Mouse (Mus musculus) embryo, embryonic 11 days (tissue): ENCODE measurements around the gene Reck.

ENCODE experiments used
- DNase-seq: peaks from one replicate; pipeline ENCODE4 v3.0.0-alpha.2; 2015

The Reck gene

DNA sequence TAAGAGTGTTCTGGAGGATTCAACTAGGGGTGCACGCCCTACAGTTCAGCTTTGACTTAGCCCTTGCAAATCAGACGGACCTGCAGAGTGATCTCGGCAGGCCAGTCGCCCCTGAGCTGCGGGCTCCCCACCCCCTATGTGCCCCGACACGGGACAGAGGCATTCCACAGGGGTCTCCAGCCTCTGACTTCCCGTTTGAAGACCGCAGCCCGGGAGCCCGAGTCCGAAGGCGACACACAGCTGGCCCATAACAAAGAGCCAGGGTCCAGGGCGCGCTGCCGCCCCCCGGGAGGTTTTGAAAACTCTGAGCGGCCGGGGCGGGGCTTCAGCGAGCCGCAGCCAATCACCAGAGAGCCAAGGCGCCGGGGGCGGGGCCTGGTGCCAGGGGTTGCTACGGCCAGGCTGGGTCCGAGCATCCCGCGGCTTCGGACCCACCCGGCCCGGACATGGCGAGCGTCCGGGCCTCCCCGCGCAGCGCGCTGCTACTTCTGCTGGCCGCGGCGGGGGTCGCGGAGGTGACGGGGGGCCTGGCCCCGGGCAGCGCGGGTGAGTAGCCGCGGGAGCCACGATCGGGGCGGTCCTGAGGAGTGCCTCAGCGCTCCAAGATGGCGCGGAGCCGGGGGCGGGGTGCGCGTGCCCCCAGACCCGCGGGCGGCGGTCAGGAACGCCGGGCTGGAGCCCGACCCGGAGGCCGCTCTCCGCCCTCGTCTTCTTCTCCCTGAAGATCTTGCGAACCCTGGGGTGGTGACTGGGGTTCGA is at the start of gene Reck:
Gene Reck (plus strand): TSS at position 371 of the 759 bp plus-strand sequence.
- DNase-seq: peak; percentile 97

DNA sequence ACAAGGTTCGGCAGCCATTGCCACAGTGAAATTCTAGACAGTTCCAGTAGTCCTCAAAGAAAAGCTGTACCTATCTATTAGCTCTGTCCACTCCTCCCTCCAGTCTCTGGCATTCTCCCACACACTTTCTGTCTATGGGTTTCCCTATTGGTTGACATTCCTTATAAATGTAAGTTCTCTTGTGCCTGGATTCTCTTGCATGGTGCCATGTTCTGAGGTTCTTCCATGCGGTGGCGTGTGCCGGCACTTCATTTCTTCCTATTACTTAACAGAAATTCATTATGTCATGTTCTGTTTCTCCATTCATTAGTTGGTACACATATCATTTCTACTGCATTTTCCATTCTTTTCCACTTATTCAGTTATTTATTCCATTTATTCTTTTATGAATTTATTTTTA is 46.5 kb upstream of the Reck start:
- no peak for DNase-seq

DNA sequence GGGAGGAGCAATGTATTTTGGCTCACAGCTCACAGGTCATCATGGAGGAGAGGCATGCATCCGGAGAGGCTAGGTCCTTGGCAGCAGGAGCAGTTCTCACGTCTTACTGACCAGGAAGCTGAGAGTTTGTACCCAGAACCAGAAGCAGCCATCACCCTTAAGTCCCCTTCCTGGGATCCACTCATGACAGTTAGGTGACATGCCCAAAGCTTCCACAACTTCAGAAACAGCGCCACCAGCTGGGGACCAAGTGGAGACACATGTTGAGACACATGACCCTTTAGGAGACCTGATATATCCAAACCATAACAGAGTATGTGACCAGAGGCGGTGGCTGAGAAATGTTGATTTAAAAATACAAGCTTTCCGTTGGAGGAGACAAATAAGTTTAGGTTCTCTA is 43.3 kb upstream of the Reck start:
- no peak for DNase-seq

DNA sequence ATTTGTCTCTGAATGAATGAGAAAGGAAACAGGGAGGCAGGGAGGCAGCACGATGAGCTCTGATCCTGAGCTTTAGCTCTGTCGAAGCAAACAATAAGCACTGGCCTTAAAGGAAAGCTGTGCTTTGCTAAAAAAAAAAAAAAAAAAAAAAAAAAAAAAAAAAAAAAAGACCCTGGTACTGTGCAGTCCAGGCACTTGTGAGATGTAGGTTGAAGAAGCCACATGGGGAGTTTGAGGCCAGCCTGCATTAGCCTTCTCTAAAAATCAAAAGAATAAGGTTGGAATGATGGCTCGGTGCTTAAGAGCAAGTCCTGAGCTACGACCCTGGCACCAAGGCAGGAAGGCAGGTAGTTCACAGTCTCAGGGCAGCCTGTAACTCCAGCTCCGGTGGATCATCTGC is 41.6 kb upstream of the Reck start:
- DNase-seq: no peak

DNA sequence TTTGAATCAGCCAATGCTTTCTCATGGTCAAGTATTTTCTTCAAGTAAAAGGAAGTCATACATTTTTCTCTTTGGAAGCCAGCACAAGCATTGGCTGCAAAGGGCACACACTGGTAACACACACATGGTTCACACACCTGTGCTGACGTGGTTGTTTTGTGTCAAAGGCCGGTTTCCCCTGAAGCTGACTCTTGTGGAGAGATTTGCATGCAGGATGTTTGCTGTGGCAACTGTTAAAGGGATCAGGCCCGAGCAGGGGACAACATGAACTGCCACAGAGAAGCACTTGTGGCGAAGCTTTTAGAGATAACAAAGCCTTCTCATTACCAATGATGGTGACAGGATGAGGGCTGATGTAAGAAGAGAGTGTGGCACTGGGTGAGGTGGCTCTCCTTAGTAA is 40.6 kb upstream of the Reck start:
- no peak for DNase-seq

DNA sequence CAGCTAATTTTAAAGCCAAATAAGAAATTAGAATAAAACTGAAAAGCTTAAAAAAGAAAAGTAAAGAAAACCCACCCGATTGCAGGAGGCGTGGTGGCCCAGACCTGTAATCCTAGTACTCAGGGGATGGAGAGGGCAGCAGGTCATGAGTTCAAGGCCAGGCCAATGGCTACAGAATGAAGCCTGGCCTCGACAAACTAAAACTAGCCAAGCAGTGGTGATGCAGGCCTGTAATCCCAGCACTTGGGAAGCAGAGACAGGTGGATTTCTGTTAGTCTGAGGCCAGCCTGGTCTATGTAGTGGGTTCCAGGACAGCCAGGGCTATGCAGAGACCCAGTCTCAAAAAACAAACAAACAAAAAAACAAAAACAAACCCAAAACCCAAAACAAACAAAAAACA is 37.0 kb upstream of the Reck start:
- no peak for DNase-seq

DNA sequence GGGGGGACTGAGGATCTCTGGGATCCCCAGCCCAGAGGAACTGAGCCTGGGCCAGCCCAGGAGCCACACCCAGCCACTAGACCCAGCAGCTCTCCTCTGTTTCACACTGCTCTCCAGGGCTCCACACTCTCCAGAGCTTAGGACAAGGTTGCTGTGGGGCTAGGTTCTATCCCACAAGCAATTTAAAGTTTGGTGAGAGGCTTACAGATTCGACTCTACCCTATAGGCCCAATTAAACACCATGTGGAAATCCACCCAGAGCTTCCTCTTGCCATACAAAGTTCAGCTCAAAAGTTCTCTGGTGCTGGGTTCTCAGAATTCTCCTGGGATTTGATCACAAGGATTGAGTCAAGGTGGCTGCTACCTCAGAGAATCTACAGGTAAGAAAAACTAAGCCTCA is 35.2 kb upstream of the Reck start, which contains the start of gene Olfr157:
Gene Olfr157 (minus strand): TSS at position 101 of the 400 bp plus-strand sequence.
- DNase-seq: no peak

DNA sequence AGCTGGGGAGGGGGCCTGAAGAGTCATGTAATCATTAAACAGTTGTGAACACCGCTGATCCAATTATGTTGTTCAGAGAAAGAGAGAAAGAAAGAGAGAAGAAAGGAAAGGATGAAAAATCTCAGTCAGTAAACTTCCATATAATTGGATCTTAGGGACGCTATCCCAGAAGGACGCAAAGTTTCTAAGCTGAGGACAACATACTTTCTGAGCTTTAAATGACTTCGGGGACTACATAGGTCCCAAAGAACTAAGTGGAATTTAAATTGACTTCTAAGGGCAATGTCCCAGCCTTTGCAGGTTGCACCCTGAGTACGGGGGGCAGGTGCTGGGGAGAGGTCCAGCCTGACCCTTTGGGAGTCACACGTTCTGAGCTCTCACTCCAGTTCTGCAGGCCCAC is 24.1 kb upstream of the Reck start, which contains the start of gene Olfr155:
Gene Olfr155 (plus strand): TSS at position 301 of the 400 bp plus-strand sequence.
- no peak for DNase-seq

DNA sequence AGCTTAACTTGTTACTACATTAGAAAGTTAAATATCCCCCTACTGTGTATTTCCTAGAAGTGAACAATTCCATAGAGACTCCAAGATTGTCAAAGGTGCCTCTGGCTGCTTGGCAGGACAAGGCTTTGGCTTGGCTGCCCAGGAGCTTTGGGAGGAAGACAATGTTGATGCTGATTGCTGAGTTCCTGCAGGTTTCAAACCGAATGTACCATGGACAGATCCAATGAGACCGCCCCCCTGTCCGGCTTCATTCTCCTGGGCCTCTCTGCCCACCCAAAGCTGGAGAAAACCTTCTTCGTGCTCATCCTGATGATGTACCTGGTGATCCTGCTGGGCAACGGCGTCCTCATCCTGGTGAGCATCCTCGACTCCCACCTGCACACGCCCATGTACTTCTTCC is 21.2 kb upstream of the Reck start:
- no peak for DNase-seq

DNA sequence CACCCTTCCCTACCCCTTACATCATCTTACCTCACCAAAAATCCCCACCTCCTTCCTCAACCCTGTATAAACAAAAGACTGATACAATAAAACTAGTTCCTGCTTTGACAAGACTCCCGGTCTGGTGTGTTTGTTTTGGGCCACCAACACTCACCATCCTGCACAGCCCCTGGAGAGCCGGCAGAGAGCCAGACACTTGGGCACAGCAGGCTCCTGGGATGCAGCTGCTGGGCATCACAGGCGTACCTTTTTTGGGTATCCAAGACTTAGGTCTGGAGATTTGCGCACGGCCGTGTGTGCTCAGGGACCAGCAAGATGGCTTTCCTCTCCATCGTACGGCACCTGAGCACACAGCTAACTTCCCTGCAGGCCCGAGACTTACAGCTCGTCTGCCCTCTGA is 15.4 kb upstream of the Reck start:
- no peak for DNase-seq

DNA sequence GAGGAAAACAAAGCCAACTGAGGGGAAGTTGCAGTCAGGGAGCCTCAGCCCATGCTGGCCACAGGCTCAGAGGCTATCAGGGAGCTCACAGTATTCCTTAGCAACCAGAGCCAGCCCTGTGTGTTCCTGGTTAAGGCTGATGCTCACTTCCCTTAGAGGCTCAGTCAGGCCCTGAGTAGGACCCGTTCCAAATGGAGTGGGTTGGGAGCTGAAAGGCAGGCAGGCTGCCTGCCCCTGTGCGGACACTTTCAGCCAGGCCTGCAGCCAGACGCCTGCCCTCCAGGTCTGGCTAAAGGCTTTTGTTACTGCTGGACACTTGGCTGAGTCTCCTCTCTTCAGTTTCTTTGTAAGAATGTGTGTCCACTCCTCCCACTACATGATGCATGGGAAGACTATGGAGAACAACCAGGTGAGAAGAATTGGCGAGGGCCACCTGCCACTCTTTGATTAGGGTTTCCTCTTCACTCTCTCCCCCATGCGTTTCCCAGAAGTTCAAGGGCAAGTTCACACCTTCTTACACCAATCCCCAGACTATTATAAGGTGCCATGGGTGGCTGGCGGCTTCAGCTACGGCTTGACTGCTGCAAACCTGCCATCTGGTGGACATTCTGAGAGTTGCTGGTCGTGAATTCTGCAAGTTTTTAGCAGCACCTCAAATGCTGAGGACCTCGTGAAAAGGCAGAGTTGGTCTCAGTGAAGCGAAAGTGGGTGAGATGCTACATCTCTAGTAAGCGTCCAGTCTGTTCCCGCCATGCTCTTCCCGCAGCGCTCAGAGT is 14.4 kb upstream of the Reck start:
- peak; percentile 82 for DNase-seq

DNA sequence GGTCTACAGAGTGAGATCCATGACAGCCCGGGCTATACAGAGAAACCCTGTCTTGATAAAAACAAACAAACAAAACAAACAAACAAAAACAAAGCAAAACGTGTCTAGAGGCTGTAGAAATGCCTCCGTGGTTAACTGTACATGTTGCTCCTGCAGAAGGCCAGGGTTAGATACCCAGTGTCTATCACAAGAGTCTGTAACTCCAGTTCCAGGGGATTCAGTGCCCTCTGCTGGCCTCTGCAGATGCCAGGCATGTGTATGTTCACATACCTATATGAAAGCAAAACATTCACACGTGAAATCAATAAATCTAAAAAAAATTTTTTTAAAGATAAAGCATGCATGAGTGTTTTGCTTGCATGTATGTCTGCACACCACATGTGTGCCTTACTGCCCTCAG is 12.0 kb upstream of the Reck start:
- DNase-seq: no peak

DNA sequence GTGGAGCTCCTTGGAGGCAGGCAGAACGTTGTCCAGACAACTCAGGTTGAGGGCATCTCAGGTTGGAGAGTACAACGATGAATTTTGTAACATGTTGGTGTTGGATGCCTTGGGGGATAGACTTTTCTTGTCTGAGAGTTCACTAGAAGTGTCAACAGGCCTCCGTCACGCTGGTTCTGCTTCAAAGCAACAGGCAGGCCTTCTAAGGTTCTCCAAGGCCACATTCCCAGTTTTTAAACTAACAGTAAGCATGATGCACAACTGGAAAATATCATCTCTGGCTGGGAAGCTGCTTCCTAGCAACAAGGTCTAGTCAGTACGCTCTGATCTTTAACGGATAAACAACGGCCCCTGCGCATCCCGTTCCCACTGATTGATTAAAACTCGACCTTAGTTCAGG is 5.5 kb upstream of the Reck start:
- DNase-seq: no peak

DNA sequence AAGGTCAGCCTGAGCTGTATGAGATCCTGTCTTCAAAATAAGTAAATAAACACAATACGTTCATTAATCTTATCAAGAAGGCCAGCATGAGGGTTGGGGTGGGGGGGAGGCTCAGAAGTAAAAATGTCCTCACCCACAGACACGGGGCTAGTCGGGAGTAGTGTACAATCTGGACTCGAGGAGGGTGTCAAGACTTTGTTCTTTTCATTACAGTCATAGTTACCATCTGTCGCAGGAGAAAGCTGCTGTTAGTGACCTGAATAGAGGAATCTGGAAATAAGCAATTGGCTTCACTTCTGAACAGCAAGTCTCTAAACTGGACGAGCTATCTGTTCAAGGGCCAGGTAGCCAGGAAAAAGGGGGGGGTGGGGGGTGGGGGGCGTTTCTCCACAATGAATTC is 829 bp upstream of the Reck start:
- DNase-seq: no peak

DNA sequence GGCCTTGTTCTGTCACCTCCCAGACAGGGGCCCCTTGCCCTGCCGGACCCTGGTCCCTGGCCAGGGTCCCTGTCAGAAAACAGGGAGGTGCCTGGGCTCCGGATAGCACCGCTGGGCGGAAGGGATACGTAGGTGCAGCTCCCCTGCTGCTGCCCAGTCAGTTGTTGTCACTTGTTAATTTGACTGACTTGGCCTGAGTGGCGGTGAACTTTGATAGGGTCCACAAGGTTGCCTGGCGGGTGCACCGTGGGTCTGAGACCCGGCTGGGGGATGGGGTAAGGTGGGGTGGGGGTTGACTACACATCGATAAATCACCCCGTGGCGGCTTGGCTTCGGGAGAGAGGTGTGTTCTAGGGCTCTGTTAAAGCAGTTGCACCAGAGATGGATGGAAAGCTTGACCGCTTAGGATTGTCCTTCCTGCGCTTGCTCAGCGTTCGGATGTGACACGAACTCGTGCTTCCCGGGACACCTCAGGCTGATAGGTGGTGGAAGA is 635 bp downstream of the Reck start:
- no peak for DNase-seq

DNA sequence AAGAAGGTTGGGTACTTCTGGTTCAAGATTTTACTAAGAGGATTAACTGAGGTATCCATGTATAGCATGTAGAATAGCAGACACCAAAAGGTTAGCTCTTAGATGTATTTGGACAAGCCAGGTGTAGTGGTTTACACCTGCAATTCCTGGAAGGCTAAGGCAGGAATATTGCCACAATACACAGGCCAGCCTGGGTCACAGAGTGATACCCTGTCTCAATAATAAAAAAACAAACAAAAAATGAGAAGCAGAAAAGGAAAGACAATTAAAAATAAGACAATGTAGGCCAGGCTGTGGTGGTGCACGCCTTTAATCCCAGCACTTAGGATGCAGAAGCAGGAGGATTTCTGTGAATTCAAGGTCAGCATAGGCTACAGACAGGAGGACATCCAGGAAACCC is 1.9 kb downstream of the Reck start:
- no peak for DNase-seq

DNA sequence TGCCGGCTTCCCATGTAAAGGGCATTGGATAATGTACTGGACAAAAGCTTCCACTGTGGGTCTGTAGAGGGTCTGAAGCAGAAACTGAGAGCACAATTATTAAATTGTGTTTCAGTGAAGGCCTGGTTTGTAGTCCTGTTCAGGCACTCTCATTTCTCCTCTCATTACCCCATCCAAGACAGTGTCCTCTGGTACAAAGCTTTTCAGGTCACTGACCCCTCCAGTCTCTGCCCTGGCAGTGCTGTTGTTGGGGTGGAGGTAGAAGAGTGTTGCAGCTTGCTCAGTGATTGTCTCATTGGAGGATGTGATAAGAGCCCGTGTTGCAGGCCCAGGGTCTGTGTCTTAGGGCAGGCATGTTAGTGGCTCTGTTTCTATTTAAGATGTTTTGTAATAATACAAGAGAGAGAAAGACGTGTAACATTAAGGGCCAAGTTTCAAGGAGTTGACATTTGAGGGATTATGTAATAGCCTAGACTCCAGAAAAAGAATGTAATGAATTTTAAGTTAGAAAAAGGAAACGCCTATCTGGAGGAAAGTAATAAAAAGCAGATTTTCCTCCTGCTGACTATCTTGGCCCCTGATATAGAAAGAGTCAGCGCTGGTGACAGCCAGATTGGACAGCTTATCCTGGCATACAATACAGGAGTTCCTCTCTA is 2.9 kb downstream of the Reck start:
- peak; percentile 10 for DNase-seq

DNA sequence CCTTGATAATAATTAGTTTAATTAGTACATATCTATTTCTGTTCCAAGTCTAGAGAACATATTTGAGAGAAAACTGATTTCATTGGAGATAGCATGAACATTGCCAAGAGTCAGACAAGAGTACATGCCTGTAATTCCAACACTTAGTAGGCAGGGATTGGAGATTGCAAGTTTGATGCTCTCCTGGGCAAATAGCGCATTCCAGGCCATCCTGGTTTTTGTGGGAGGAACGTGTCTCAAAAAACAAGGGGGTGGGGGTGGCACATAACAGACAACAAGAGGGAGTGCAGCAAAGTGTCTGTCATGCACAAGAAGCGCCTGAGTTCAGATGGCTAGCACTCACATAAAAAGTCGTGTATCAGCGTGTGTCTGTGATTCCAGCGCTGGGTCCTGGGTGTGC is 4.2 kb downstream of the Reck start:
- DNase-seq: no peak

DNA sequence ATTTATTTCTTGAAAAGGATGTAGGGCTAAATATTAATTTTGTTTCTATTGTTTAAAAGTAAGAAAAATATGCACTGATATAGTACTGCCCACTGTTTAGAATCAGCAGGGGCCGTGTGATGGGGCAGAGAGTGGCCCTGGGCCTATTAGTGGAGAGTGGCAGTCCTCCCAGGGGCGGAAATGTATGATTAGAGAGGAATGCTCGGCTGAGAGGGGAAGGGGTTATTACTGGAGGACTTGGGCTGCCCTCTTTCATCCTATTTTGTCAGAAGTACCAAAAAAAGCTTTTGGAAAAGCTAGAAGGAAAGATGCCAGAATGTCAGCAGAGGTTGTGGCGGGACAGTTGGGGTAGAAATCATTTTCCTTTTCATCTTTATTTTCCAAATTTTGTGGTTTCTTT is 8.9 kb downstream of the Reck start:
- DNase-seq: peak; percentile 54

DNA sequence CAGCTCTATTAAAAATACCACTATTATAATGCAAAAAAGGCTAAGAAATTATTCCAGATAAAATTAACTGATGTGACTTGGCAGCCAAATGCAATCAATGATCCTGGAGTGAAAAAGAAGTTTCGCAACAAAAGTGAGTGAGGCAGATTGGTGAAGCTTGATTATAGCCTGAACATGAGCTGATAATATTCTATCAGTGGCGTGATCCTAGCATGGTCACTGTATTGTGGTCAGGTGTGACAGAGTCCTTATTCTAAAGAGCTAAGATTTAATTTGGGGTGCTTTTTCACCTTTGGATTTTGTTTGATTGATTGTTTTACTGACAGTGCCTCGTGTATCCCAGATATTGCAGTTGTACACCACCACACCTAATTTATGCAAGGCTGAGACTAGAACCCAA is 15.9 kb downstream of the Reck start:
- DNase-seq: no peak

DNA sequence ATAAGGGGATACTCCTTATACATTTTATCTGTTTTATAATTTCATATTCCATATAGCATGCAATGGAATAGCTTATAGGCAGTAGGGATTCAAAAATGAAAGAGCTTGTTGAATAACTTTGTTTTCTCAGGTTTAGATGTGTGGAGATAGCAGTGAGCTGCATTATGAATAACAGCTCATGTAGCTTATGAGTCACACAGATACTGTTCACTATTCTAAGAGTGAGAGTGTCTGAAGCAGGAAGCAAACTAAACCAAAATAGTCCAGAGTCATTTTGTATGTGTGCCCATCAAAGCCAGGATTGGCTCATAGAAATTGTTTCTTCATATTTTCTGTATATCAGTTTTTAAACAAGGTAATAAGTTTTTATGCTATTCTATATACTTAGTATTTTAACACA is 21.9 kb downstream of the Reck start:
- DNase-seq: no peak

DNA sequence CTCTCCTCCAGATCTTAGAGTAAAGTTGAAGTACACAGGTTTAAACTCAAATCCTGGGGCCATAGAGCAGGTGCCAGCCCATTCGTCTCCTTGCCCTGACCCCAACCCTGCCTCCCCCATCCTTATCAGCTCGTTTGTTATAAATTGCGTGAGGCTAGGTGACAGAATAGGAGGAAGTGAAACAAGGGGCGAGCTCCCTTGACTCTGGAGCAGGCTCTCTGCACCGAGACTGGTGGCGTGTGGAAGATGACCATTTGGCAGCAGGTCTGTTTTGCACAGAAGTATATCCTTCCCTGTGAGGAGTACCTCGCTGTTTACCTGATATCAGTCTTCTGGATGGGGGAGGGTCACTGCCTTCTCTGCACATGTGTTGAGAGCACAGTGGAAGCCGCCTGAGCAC is 23.9 kb downstream of the Reck start:
- no peak for DNase-seq

DNA sequence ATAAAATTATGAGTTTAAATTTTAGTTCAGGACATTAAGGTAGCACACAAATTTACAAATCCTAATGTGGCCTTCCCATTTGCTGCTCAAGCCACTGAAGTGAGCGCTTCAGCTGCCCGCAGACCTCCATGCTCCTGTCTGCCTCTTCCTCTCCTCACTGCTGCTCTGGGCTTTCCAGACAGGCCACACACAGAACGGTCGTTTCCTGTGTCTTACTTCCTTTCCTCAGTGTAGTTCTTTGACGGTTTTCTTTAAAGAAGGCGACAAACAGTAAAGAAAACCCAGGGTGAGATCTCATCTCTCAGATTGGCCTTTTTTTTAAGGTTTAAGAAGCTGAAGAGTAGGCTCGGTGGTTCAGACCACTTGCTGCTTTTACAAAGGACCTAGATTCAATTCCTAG is 28.4 kb downstream of the Reck start:
- DNase-seq: no peak

DNA sequence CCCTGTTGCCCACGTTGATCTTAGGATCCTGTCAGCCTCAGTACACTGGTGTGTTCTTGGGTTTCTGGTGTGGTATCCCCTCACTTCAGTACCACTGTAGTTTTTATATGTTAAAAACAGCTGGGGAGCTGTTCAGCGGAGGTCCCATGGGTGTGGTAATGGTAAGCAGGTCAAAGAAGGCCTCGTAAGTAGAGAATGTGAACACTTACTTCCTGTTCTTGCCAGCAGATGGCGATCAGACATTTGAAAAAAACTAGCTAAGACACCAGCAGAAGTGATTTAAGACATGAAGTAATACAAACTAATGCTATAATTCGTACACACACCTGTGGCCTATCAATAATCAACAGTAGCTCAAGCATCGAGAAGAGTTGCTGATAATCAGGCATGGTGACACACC is 31.1 kb downstream of the Reck start:
- DNase-seq: peak; percentile 65
